Mouse (Mus musculus) neural tube, embryonic 12.5 days (tissue): Measurements from ENCODE around the gene Pvalb. TPM values are rescaled to one million over a fixed set of nuclear protein-coding genes. Genes with fewer than 3 reads are reported as not detected.

Experiments
- ATAC-seq: fragments of 200-750 bp; cut with Nextera tagmentation; 2 replicates; pipeline ENCODE4 v1.8.0; 2017; ENCODE audit warnings: low read depth, mild to moderate bottlenecking, moderate TSS enrichment, moderate library complexity; ENCODE audit not compliant: low FRiP score
- H3K27ac ChIP-seq: fragments of 300-500 bp; sonication (generic); 2 replicates; pipeline ENCODE4 v1.5.1; 2016
- H3K27me3 ChIP-seq: fragments of 300-500 bp; sonication (generic); replicated peaks from 2 replicates; pipeline ENCODE4 v1.6.1; 2016; ENCODE audit warnings: mild to moderate bottlenecking
- H3K36me3 ChIP-seq: fragments of 300-500 bp; sonication (generic); 2 replicates; pipeline ENCODE4 v1.6.1; 2016; ENCODE audit warnings: mild to moderate bottlenecking
- H3K4me1 ChIP-seq: fragments of 300-500 bp; sonication (generic); 2 replicates; pipeline ENCODE4 v1.6.1; 2016
- H3K4me2 ChIP-seq: fragments of 300-500 bp; sonication (generic); replicated peaks from 2 replicates; pipeline ENCODE4 v1.6.1; 2016; ENCODE audit warnings: mild to moderate bottlenecking
- H3K4me3 ChIP-seq: fragments of 300-500 bp; sonication (generic); 2 replicates; pipeline ENCODE4 v1.5.1; 2016
- H3K9ac ChIP-seq: fragments of 300-500 bp; sonication (generic); 2 replicates; pipeline ENCODE4 v1.6.1; 2016; ENCODE audit warnings: mild to moderate bottlenecking
- H3K9me3 ChIP-seq: fragments of 300-500 bp; sonication (generic); 2 replicates; pipeline ENCODE4 v1.6.1; 2016; ENCODE audit warnings: mild to moderate bottlenecking
- WGBS: fragments of 180-500 bp; shearing (Covaris S2); methylation state at CpG from one replicate; pipeline ENCODE4 v1.1.7; 2016; 5-methylcytosine and 5-hydroxymethylcytosine counted together
- polyA plus RNA-seq: library from polyadenylated mRNA; unstranded; fragments of >200 nt; fragmentation: Nextera tagmentation; extraction: Ambion mirVana; gene quantifications from 2 replicates; pipeline ENCODE4 v1.2.1, GENCODE M21; 2016

Pvalb gene
- polyA plus RNA-seq, 1 experiment from 2014 or later = 1.1 TPM

DNA sequence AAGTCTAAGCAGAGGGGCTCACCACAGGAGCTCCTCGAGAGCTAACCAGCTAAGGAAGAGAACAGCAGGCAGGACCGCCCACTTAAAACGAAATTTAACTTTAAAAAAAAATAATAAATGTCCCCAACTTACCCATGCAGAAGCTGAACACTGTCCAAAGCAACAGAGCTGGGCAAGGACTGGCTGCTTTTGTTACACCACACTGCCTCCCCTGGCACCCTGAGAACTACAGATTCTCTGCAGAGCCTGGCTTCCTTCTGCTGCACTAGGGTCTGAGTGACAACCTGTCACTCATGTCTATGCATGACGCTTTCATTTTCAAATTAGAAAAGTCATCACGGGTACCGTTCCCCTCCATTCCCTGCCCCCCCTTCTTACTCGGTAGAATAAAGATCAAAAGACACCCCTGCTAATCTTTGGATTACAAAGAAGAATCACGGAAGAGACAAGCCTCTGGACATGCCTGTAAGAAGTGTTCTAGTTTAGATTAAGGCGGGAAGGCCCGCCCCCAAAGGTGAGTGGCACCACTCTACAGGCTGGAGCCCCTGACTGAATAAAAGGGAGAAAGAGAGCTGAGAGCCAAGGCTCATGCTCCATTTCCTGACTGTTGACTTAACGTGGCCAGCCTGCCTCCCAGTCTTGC is 33.8 kb downstream of the Pvalb start:
- Histone ChIP-seq H3K27ac (no peak overlapping the region), H3K27me3 (no peaks in the 10 kb centered on the region), H3K4me1 (peaks cover 20% of the 10 kb centered on the region), H3K9me3 (no peaks in the 10 kb centered on the region), H3K4me3 (peak overlapping the region; percentile 63; the same call in 1 of the 2 replicates), H3K36me3 (peaks cover 9% of the 10 kb centered on the region), H3K9ac (no peak overlapping the region), H3K4me2 (peak overlapping the region; percentile 86)
- no peak for ATAC-seq
- WGBS = 85% methylated on average over 11 of the region's 11 CpGs

- peaks cover 14% of the 10 kb centered on the region for H3K36me3 ChIP-seq
- no peak for ATAC-seq
- H3K4me1 ChIP-seq = peaks cover 16% of the 10 kb centered on the region
- no peak overlapping the region for H3K4me3 ChIP-seq
- no peak overlapping the region for H3K9ac ChIP-seq
- no peaks in the 10 kb centered on the region for H3K9me3 ChIP-seq
- WGBS = 94% methylated on average over 10 of the region's 10 CpGs
- no peak overlapping the region for H3K27ac ChIP-seq
- H3K4me2 ChIP-seq = 0 out of 2 replicates have a peak overlapping the region, but pooled peaks have one; percentile 0
- H3K27me3 ChIP-seq = no peaks in the 10 kb centered on the region
Observed at GRCm38 (mm10) chr15:78171651-78172050, 34.5 kb downstream of the Pvalb start.

DNA sequence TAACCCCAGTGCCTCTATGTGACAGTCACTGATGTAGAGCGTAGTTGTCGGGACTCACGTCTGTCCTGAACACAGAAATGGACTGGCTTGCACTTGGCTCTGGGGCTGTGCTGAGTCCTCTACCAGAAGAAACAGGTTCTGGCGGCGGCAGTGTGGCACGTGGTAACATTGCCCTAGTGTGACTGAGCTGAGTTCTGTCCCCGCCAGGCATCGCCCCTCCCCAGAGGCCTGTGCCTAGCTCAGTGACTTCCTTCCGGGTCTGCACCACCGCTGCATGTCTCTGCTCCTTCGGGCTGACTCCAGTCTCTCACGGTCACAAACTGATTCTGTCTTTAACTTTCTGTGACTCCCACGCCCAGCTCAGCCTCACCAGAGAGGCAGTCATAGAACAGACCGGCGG is 35.5 kb downstream of the Pvalb start:
- Histone ChIP-seq H3K4me1 (peaks cover 16% of the 10 kb centered on the region), H3K4me2 (no peak overlapping the region), H3K27me3 (no peaks in the 10 kb centered on the region), H3K4me3 (no peak overlapping the region), H3K36me3 (peaks cover 22% of the 10 kb centered on the region), H3K27ac (no peak overlapping the region), H3K9me3 (no peaks in the 10 kb centered on the region), H3K9ac (no peak overlapping the region)
- 92% methylated on average over 15 of the region's 15 CpGs for WGBS
- ATAC-seq = no peak

DNA sequence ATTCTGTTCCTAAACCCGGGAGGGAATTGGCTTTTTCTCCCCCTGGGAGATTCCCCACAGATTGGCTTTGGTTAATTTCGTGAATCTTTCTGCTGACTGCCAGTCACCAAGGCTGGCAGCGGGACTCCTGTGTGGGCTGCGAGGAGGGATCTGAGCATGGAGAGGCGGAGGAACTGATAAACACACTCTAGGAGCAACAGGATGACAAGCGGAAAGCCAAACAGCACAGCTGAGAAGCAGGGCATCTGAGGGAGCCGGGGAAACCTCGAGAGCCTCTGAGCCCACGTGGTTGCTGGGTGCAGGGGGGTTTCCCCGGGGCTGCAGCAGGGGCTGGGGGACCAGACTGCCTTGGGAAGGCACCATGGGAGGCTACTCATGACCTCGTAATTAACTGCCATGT is 36.6 kb downstream of the Pvalb start:
- Histone ChIP-seq H3K27me3 (no peaks in the 10 kb centered on the region), H3K4me2 (no peak overlapping the region), H3K9ac (no peak overlapping the region), H3K9me3 (no peaks in the 10 kb centered on the region), H3K4me3 (no peak overlapping the region), H3K4me1 (peaks cover 13% of the 10 kb centered on the region), H3K27ac (no peak overlapping the region), H3K36me3 (peaks cover 32% of the 10 kb centered on the region)
- ATAC-seq = no peak
- WGBS = 89% methylated on average over 11 of the region's 11 CpGs

DNA sequence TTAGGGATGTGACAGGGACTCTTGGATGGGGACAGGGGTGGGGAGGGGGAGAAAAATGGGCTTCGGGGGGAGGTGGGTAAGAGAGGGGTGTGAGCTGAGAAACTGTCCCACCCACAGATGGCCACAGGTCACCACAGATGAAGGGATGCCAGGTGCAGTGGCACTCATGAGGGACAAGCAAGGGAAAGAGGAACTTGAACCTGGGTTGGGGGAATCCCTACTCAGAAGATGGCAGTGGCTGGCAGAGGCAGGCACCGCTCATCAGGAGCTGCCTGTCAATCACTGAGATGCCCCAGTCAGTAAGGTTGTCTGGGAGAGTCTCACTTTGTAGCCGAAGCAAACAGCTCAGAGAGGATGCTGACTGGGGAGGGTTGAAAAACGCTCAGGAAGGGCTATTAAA is 40.9 kb downstream of the Pvalb start:
- Histone ChIP-seq H3K27ac (no peak overlapping the region), H3K4me3 (no peak overlapping the region), H3K4me2 (no peak overlapping the region), H3K9me3 (no peaks in the 10 kb centered on the region), H3K9ac (no peak overlapping the region), H3K4me1 (no peaks in the 10 kb centered on the region), H3K36me3 (peaks cover 47% of the 10 kb centered on the region), H3K27me3 (no peaks in the 10 kb centered on the region)
- 83% methylated on average over 4 of the region's 4 CpGs for WGBS
- ATAC-seq = no peak

DNA sequence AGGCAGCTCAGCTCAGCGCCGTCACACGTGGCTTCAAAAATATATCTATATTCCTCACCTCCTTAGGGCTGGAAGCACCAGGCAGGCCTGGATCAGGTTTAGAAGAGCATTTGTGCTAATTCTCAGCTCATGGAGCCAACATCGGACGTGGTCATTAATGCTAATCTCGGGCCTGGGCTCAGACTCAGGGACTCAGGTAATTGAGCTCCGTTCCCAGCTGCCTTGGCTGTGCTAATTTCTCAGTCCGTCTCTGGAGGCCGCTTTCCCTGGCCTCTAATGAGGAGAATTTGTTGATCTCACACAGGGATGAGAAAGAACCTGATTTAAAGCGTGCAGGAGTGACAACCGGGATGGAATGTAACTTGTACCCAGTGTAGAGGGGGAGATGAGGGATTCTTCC is 41.7 kb downstream of the Pvalb start:
- Histone ChIP-seq H3K27me3 (no peaks in the 10 kb centered on the region), H3K9me3 (no peaks in the 10 kb centered on the region), H3K4me2 (no peak overlapping the region), H3K4me1 (no peaks in the 10 kb centered on the region), H3K4me3 (no peak overlapping the region), H3K36me3 (peaks cover 47% of the 10 kb centered on the region), H3K9ac (no peak overlapping the region), H3K27ac (no peak overlapping the region)
- ATAC-seq = no peak
- WGBS = 80% methylated on average over 11 of the region's 11 CpGs

- Histone ChIP-seq H3K27me3 (no peaks in the 10 kb centered on the region), H3K9me3 (no peaks in the 10 kb centered on the region), H3K9ac (no peak overlapping the region), H3K36me3 (peaks cover 36% of the 10 kb centered on the region), H3K4me1 (no peaks in the 10 kb centered on the region), H3K4me3 (no peak overlapping the region), H3K4me2 (no peak overlapping the region), H3K27ac (no peak overlapping the region)
- 74% methylated on average over 9 of the region's 9 CpGs for WGBS
- ATAC-seq = no peak
Observed at GRCm38 (mm10) chr15:78161946-78162345, 44.3 kb downstream of the Pvalb start.

DNA sequence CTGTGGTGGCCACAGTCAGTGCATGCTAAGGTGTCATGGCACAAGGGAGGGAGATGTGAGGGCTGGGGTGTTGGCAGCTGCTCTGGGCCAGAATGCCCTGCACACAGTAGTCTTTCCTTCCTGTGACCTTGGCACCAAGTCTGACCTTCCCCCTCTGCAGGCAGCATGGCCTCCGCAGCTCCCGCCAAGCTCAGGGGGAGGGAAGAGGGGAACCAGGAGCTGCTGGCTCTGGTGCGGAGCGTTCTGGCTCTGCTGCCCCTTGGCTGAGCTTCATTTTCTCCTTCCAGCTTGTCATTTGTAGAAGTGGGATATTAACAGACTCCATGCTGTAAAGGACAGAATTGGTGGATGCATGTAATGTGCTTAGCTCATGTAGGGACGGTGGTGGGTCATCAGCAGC is 47.9 kb downstream of the Pvalb start:
- Histone ChIP-seq H3K9me3 (no peaks in the 10 kb centered on the region), H3K4me1 (no peaks in the 10 kb centered on the region), H3K4me3 (no peak overlapping the region), H3K4me2 (no peak overlapping the region), H3K27me3 (no peaks in the 10 kb centered on the region), H3K36me3 (peaks cover 8% of the 10 kb centered on the region), H3K27ac (no peak overlapping the region), H3K9ac (no peak overlapping the region)
- WGBS = 83% methylated on average over 5 of the region's 5 CpGs
- ATAC-seq = no peak

- no peak for ATAC-seq
- no peak overlapping the region for H3K9ac ChIP-seq
- no peaks in the 10 kb centered on the region for H3K9me3 ChIP-seq
- no peaks in the 10 kb centered on the region for H3K27me3 ChIP-seq
- no peak overlapping the region for H3K4me2 ChIP-seq
- H3K36me3 ChIP-seq = peaks cover 3% of the 10 kb centered on the region
- H3K4me1 ChIP-seq = 0 out of 2 replicates have a peak, but pooled peaks cover 3% of the 10 kb centered on the region
- H3K27ac ChIP-seq = no peak overlapping the region
- H3K4me3 ChIP-seq = no peak overlapping the region
- WGBS = 77% methylated on average over 4 of the region's 4 CpGs
Observed at GRCm38 (mm10) chr15:78157824-78158223, 48.4 kb downstream of the Pvalb start.

- Histone ChIP-seq H3K36me3 (no peaks in the 10 kb centered on the region; the same call in 1 of the 2 replicates), H3K27ac (no peak overlapping the region), H3K4me1 (0 out of 2 replicates have a peak, but pooled peaks cover 5% of the 10 kb centered on the region), H3K4me2 (no peak overlapping the region), H3K9me3 (no peaks in the 10 kb centered on the region), H3K27me3 (no peaks in the 10 kb centered on the region), H3K9ac (no peak overlapping the region), H3K4me3 (no peak overlapping the region)
- WGBS = 85% methylated on average over 8 of the region's 8 CpGs
- no peak for ATAC-seq
Observed at GRCm38 (mm10) chr15:78157330-78157729, 48.9 kb downstream of the Pvalb start.

GRCm38 (mm10) chr15:78155421-78155820 is 50.8 kb downstream of the Pvalb start:
- 0 out of 2 replicates have a peak, but pooled peaks cover 5% of the 10 kb centered on the region for H3K4me1 ChIP-seq
- no peak overlapping the region for H3K4me2 ChIP-seq
- H3K9ac ChIP-seq = no peak overlapping the region
- H3K27ac ChIP-seq = no peak overlapping the region
- no peaks in the 10 kb centered on the region for H3K27me3 ChIP-seq
- no peak overlapping the region for H3K4me3 ChIP-seq
- no peak for ATAC-seq
- WGBS = 90% methylated on average over 6 of the region's 6 CpGs
- no peaks in the 10 kb centered on the region; the same call in 1 of the 2 replicates for H3K36me3 ChIP-seq
- no peaks in the 10 kb centered on the region for H3K9me3 ChIP-seq

- no peak overlapping the region for H3K4me2 ChIP-seq
- ATAC-seq = no peak
- no peak overlapping the region; the same call in 1 of the 2 replicates for H3K27ac ChIP-seq
- H3K4me3 ChIP-seq = no peak overlapping the region
- no peaks in the 10 kb centered on the region for H3K27me3 ChIP-seq
- H3K9ac ChIP-seq = no peak overlapping the region
- H3K4me1 ChIP-seq = 0 out of 2 replicates have a peak, but pooled peaks cover 5% of the 10 kb centered on the region
- H3K9me3 ChIP-seq = no peaks in the 10 kb centered on the region
- H3K36me3 ChIP-seq = no peaks in the 10 kb centered on the region
- 42% methylated on average over 11 of the region's 11 CpGs for WGBS
Observed at GRCm38 (mm10) chr15:78153045-78153775, 53.0 kb downstream of the Pvalb start.
